Mouse (Mus musculus): Measurements from ENCODE around the gene Plek2. TPM values are rescaled to one million over a fixed set of nuclear protein-coding genes. Genes with fewer than 3 reads are reported as not detected.

The Plek2 gene
- polyA plus RNA-seq (2015; fragmentation: Nextera tagmentation; extraction: Ambion mirVana) = 41.4 and 46.1 TPM in 2 replicates

DNA sequence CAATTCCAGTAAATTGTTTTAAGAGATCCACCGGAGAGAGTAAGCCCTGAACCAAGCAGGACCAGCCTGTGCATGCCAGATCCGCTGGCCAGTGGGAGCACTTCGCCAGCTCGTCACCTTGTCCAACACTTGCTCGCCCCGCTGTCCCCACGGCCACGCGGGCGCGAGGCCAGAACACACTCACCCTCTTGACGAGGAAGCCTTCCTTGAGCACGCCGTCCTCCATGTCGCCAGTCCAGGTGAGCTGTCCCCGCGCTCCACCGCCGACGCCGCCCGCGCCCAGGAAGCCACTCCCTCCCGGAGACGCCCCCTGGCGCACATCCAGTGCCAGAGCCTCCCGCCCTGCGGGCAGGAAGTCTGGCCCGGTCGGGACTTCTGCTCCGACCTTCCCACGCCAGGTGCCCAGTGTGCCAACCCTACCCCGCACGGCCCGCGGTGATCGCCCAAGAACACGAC lies at the start of gene Plek2:
Plek2 (minus strand) TSS at position 258 of the 456 bp plus-strand sequence.
- peak within 1 kb of the TSS; percentile 83 for H3K9ac ChIP-seq
- H3K27ac ChIP-seq (replicated peaks) = peak within 1 kb of the TSS; percentile 75
- peak within 1 kb of the TSS; percentile 82 for H3K4me3 ChIP-seq (replicated peaks)
- H3K4me1 ChIP-seq (replicated peaks) = peaks cover 65% of the 10 kb centered on the region
- WGBS (ENCODE audit: insufficient replicate concordance) = 4% methylated on average over 38 of the region's 38 CpGs
- no peaks in the 10 kb centered on the region; the same call in none of the 2 replicates for H3K36me3 ChIP-seq (replicated peaks)
- H3K27me3 ChIP-seq = 0 out of 2 replicates have a peak, but pooled peaks cover 29% of the 10 kb centered on the region
- peak; percentile 41 for ATAC-seq (ENCODE audit: insufficient read depth)
- peak within 1 kb of the TSS; percentile 83 for H3K4me2 ChIP-seq
- no peaks in the 10 kb centered on the region; the same call in 1 of the 2 replicates for H3K9me3 ChIP-seq (replicated peaks)

DNA sequence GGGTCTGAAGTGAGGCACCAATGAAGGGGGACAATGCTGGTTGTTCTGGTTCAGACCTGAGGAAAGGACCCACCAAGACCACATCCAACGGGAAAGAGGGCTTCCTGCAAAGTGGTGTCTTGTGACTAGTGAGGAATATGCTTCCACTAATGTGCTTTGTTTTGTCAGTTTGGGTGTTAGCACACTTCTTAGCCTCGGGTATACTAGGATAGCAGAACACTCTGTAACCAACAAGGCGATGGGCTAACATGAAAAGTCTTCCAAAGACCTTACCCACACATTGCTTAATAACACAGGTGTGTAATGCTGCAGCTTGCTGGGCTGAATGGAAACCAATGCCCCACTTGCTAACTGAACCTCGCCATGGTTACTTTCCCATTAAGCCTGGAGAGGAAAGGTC lies 49.6 kb upstream of the Plek2 start:
- no peak overlapping the region for H3K4me3 ChIP-seq (replicated peaks)
- no peak overlapping the region for H3K27ac ChIP-seq (replicated peaks)
- no peaks in the 10 kb centered on the region for H3K4me1 ChIP-seq (replicated peaks)
- ATAC-seq (ENCODE audit: insufficient read depth) = no peak
- H3K36me3 ChIP-seq (replicated peaks) = no peaks in the 10 kb centered on the region
- WGBS (ENCODE audit: insufficient replicate concordance) = 50% methylated on average over 4 of the region's 4 CpGs
- H3K9ac ChIP-seq = no peak overlapping the region
- no peak overlapping the region for H3K4me2 ChIP-seq
- no peaks in the 10 kb centered on the region for H3K9me3 ChIP-seq (replicated peaks)
- H3K27me3 ChIP-seq = peaks cover 14% of the 10 kb centered on the region

DNA sequence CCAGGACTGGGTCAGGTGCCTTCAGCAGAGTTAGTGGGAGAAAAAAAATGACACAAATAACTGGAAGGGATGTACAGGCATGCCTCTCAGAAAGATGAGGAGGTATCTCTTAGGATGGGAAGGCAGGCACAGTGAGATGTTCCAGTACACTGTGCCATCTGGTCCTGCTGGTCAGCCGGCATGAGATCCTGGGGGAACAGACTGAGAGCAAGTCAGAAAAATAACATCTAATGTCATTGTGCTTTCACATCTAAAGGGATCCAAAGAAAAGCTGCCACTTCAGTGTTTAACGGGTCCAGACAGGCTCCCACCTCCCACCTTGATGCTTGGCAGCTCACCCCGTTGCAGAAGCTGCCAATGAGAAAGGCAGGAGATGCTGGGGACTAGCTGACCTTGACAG lies 45.7 kb upstream of the Plek2 start:
- Histone ChIP-seq H3K4me3 (replicated peaks) (no peak overlapping the region), H3K9ac (no peak overlapping the region), H3K4me1 (replicated peaks) (no peaks in the 10 kb centered on the region), H3K36me3 (replicated peaks) (no peaks in the 10 kb centered on the region), H3K27me3 (peaks cover 22% of the 10 kb centered on the region), H3K4me2 (no peak overlapping the region), H3K27ac (replicated peaks) (no peak overlapping the region), H3K9me3 (replicated peaks) (no peaks in the 10 kb centered on the region)
- no peak for ATAC-seq (ENCODE audit: insufficient read depth)
- 56% methylated on average over 3 of the region's 3 CpGs for WGBS (ENCODE audit: insufficient replicate concordance)

DNA sequence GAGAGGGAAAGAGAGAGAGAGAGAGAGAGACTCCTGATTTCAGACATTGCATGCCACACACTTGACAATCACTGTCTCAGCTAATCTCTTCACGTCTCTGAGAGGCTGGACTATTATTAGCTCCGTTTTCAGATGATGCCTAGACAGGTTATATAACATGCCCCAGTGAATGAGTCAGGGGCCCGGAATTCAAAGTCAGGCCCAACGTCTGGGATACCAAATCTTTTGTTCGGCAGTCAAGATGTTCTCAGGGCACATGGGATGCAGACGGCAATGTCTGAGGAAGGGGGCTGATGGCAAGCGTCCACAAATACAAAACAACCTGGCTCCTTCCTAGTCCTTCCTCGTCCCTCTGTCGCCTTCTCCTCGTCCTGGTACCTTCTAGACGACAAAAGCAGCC lies 45.3 kb upstream of the Plek2 start:
- Histone ChIP-seq H3K27me3 (peaks cover 27% of the 10 kb centered on the region), H3K4me1 (replicated peaks) (no peaks in the 10 kb centered on the region), H3K9me3 (replicated peaks) (no peaks in the 10 kb centered on the region), H3K4me3 (replicated peaks) (no peak overlapping the region), H3K4me2 (no peak overlapping the region), H3K36me3 (replicated peaks) (no peaks in the 10 kb centered on the region), H3K9ac (no peak overlapping the region), H3K27ac (replicated peaks) (no peak overlapping the region)
- 57% methylated on average over 11 of the region's 11 CpGs for WGBS (ENCODE audit: insufficient replicate concordance)
- ATAC-seq (ENCODE audit: insufficient read depth) = no peak

DNA sequence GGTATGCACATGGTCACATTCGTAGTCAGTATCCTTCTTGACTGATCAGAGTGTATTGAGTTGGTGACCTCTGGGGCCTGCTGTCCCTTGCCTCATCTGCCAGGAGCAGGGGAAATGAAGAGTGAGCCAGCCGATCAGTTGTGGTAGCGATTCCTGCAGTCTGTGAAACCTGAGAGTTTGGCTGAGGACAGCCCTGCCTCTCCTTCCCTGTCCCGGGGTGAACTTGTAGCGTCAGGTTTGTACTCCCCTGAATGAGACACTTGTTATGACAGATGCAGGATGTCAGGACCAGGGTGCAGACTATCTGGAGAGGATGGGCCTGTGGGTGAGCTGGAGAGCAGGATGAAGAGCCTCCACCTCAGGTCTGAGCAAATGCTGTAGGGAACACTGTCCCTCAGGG lies 40.9 kb upstream of the Plek2 start:
- H3K9ac ChIP-seq = no peak overlapping the region
- no peak overlapping the region for H3K4me3 ChIP-seq (replicated peaks)
- no peak for ATAC-seq (ENCODE audit: insufficient read depth)
- H3K36me3 ChIP-seq (replicated peaks) = no peaks in the 10 kb centered on the region
- H3K27me3 ChIP-seq = peaks cover 55% of the 10 kb centered on the region
- no peaks in the 10 kb centered on the region for H3K4me1 ChIP-seq (replicated peaks)
- no peak overlapping the region for H3K4me2 ChIP-seq
- no peaks in the 10 kb centered on the region for H3K9me3 ChIP-seq (replicated peaks)
- H3K27ac ChIP-seq (replicated peaks) = no peak overlapping the region
- 58% methylated on average over 5 of the region's 5 CpGs for WGBS (ENCODE audit: insufficient replicate concordance)

DNA sequence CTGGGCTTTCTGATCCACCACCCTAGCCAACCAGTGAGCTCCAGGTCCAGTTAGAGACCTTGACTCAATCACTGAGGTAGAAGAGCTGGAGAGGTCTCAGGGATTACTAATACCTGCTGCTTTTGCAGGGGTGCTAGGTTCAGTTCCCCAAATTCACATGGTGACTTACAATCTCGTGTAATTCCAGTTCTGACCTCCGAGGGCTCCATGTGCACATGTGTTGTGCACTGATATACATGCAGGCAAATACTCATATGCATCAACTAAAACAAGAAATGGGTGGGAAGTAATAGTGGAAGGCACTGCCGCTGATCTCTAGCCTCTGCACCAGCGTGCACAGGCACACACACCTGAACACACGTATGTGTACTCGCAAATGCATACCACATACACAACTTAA lies 40.4 kb upstream of the Plek2 start:
- no peak overlapping the region for H3K4me3 ChIP-seq (replicated peaks)
- no peaks in the 10 kb centered on the region for H3K4me1 ChIP-seq (replicated peaks)
- 58% methylated on average over 6 of the region's 6 CpGs for WGBS (ENCODE audit: insufficient replicate concordance)
- no peak overlapping the region for H3K27ac ChIP-seq (replicated peaks)
- H3K36me3 ChIP-seq (replicated peaks) = no peaks in the 10 kb centered on the region
- H3K4me2 ChIP-seq = no peak overlapping the region
- H3K9me3 ChIP-seq (replicated peaks) = no peaks in the 10 kb centered on the region
- no peak overlapping the region for H3K9ac ChIP-seq
- ATAC-seq (ENCODE audit: insufficient read depth) = no peak
- H3K27me3 ChIP-seq = peaks cover 57% of the 10 kb centered on the region

DNA sequence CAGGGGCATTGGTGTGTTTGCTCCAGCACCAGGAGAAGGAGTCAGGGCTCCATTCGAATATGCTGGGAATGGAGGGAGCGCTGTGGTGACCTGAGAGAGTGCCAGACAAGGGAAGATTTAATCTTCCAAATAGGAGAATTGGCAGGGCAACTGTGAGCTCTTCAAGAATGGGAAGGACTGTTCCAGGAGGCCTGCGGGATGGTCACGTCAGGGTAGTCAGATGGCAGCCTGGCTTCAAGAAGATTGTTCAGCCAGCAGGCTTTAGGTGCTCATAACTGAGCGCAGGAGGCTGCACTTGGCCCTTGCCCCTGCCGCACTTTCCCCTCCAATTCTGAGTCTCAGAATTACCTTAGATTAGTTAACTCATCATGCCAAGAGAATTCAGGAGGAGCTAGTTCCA lies 36.2 kb upstream of the Plek2 start:
- 75% methylated on average over 6 of the region's 6 CpGs for WGBS (ENCODE audit: insufficient replicate concordance)
- Histone ChIP-seq H3K36me3 (replicated peaks) (no peaks in the 10 kb centered on the region), H3K27ac (replicated peaks) (no peak overlapping the region), H3K9me3 (replicated peaks) (no peaks in the 10 kb centered on the region), H3K27me3 (peaks cover 65% of the 10 kb centered on the region), H3K4me1 (replicated peaks) (no peaks in the 10 kb centered on the region), H3K9ac (no peak overlapping the region), H3K4me3 (replicated peaks) (no peak overlapping the region), H3K4me2 (no peak overlapping the region)
- no peak for ATAC-seq (ENCODE audit: insufficient read depth)

DNA sequence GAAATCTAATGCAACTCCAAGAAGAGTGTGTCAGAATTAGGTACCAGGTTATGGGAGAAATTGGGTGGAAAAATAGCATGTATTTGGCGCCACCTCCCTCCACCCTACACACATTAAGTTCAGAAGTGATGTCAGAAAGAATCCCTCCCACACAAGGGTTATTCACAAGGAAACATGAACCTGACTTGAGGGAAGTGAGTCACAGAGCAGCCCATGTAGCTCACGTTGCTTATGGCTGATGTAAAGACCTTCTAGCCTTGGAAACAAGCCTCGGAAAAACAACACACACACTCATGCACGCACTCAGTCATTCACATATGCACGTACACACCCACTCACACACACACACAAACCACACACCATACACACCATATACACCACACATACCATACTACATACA lies 33.3 kb upstream of the Plek2 start:
- ATAC-seq (ENCODE audit: insufficient read depth) = no peak
- Histone ChIP-seq H3K4me2 (no peak overlapping the region), H3K9me3 (replicated peaks) (no peaks in the 10 kb centered on the region), H3K4me1 (replicated peaks) (no peaks in the 10 kb centered on the region), H3K27me3 (peaks cover 50% of the 10 kb centered on the region), H3K36me3 (replicated peaks) (no peaks in the 10 kb centered on the region), H3K4me3 (replicated peaks) (no peak overlapping the region), H3K9ac (no peak overlapping the region), H3K27ac (replicated peaks) (no peak overlapping the region)
- WGBS (ENCODE audit: insufficient replicate concordance) = 63% methylated on average over 5 of the region's 5 CpGs

DNA sequence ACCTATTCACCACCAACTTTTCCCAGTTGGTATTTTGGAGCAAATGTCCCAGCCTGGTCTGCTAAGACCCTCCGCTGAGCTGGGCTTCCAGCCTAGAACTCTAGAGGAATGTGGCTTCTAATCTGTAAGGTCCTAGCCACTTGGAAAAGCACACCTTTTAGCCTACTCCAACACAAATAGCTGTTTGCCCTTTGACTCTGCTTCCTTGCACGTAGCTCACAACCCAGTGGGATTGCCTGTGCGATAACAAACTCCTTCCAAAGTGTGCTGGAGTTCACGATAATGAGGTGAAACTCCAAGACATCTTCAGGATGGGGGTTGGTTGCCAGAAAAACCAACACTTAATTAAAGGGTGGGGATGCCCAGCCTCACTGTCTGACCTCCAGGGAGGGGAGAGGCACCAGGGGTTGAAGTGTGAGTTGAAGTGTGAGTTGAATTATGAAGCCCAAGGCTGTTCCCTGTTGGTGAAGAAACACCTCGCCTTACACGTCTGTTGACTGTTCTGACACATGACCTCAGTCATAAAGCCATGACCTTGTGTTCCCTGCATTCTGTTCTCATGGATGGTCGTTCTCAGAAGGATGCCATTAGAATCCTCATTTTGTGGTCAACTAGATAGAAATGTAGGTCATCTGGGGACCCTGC lies 32.8 kb upstream of the Plek2 start:
- ATAC-seq (ENCODE audit: insufficient read depth) = no peak
- WGBS (ENCODE audit: insufficient replicate concordance) = 61% methylated on average over 7 of the region's 7 CpGs

DNA sequence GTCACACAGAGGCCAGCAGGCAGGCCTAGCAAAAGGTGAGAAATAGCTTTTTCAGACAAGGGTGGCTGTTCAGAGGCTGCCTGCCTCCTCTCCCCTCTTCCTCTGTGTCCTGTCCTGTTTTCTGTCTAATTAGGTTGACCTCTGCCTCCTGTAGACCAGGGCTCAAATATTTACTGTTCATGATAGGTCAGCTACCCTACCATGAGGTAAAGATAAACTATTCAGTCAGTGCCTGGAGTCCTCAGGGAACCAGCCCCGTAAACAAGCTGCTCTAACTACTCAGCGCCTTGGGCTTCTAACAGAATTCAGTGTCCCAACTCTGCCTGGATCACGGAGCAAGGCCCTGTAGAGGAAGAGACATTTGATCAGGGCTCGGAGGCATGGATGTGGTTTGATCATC lies 29.7 kb upstream of the Plek2 start:
- no peak overlapping the region for H3K9ac ChIP-seq
- peaks cover 50% of the 10 kb centered on the region for H3K27me3 ChIP-seq
- 53% methylated on average over 4 of the region's 4 CpGs for WGBS (ENCODE audit: insufficient replicate concordance)
- ATAC-seq (ENCODE audit: insufficient read depth) = 0 out of 2 replicates have a peak, but pooled peaks have one; percentile 31
- no peaks in the 10 kb centered on the region for H3K9me3 ChIP-seq (replicated peaks)
- no peaks in the 10 kb centered on the region for H3K4me1 ChIP-seq (replicated peaks)
- no peak overlapping the region for H3K4me3 ChIP-seq (replicated peaks)
- H3K36me3 ChIP-seq (replicated peaks) = no peaks in the 10 kb centered on the region
- H3K4me2 ChIP-seq = no peak overlapping the region
- H3K27ac ChIP-seq (replicated peaks) = no peak overlapping the region

More for the DNA sequence above, 32.8 kb upstream of the Plek2 start:
- Histone ChIP-seq H3K9ac (no peak overlapping the region), H3K9me3 (replicated peaks) (no peaks in the 10 kb centered on the region), H3K36me3 (replicated peaks) (no peaks in the 10 kb centered on the region), H3K27me3 (peaks cover 47% of the 10 kb centered on the region), H3K27ac (replicated peaks) (no peak overlapping the region), H3K4me1 (replicated peaks) (no peaks in the 10 kb centered on the region), H3K4me3 (replicated peaks) (no peak overlapping the region), H3K4me2 (no peak overlapping the region)

DNA sequence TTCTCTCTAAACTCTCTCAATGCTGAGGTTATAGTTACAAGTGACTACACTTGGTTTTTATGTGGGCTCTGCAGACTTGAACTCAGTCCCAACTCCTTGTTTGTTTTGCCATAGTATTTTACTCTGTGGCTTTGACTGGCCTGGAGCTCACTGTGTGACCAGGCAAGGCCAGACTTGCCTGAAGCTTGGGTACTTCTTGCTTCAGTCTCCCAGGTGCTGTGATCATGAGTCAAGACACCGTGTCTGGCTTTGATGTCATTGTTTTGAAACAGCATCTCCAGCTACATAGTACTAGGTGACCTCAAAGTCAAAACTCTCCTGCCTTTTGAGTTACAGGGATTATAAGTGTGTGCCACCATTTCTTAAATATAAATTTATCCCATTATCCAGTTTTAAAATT lies 23.1 kb upstream of the Plek2 start:
- Histone ChIP-seq H3K4me3 (replicated peaks) (no peak overlapping the region), H3K36me3 (replicated peaks) (no peaks in the 10 kb centered on the region), H3K4me2 (no peak overlapping the region), H3K9me3 (replicated peaks) (no peaks in the 10 kb centered on the region), H3K4me1 (replicated peaks) (no peaks in the 10 kb centered on the region), H3K27me3 (peaks cover 76% of the 10 kb centered on the region), H3K27ac (replicated peaks) (no peak overlapping the region), H3K9ac (no peak overlapping the region)
- WGBS (ENCODE audit: insufficient replicate concordance) = 56% methylated on average over 1 of the region's 1 CpGs
- no peak for ATAC-seq (ENCODE audit: insufficient read depth)

DNA sequence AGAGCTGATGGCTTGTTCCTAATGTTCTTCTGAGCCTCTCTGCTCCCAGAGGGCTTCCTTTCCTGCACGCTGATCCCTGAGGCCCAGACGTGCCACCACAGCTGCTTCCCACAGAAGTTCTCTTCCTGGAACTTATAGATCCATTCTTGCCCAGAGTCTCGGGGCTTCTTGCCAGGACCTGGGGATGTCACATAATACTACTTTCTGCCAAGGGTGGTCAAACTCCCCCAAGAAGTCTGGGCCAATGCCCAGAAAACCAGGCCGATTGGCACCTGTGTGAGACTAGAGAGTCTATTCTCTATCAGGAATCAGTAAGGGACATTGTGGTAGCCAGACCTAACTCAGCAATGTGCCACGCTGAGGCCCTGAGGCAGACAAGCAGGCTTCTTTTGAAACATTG lies 20.5 kb upstream of the Plek2 start:
- Histone ChIP-seq H3K36me3 (replicated peaks) (no peaks in the 10 kb centered on the region), H3K9me3 (replicated peaks) (no peaks in the 10 kb centered on the region), H3K4me3 (replicated peaks) (no peak overlapping the region), H3K27me3 (peaks cover 66% of the 10 kb centered on the region), H3K9ac (no peak overlapping the region), H3K4me1 (replicated peaks) (no peaks in the 10 kb centered on the region), H3K27ac (replicated peaks) (no peak overlapping the region), H3K4me2 (no peak overlapping the region)
- no peak for ATAC-seq (ENCODE audit: insufficient read depth)
- 64% methylated on average over 5 of the region's 5 CpGs for WGBS (ENCODE audit: insufficient replicate concordance)

Data from liver, embryonic 15.5 days (tissue).